In the genomic region with DNA sequence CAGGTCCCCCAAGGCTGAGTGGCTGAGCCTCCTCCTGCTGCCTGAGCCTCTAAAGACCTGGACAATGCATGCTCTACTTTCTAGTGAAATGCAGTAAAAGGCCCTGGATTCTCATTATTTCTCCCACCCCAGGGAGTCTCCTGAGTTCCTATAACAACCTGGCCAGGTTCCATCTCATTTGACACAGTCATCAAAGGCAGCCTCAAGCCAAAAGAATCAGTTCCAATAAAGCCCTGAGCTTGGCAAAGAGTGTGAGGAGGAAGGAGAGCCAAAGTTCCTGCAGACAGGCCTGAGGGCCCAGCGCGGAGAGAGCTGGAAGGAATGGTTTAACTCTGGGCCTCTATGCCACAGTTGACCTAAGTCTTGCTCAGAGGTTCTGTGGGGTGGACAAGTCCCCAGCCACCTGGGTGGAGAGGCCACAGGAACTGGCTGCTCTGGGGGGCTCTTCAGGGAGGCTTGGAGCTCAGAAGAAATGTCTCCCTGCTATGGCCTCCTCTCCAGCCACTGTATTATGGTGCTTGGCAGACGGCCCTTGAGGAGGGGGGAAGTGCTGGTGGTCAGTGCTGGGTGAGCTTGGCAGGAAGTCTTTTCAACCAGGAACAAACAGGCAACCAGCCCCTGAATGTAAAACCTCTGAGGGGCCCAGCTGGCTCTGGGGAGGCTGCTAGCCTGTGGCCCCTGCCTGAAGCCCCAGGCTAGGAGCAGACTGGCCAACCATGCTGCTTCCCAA, we compare ENCODE assay signal across 8 mouse cellular contexts. TPM values are rescaled to one million over a fixed set of nuclear protein-coding genes. Genes with fewer than 3 reads are reported as not detected.
DNase-seq lines count a peak whose midpoint lies in the region; ATAC-seq lines count a peak whose summit lies in the region.

No protein-coding gene starts in this region.

- H3K4me2 ChIP-seq in neural tube, embryonic 13.5 days, result no peak overlapping the region
- no peak overlapping the region for H3K4me2 ChIP-seq in midbrain, embryonic 12.5 days (replicated peaks)

- intact Hi-C loops in heart, postnatal 10 days (cut with DNase I), result no loop called here

- H3K27ac ChIP-seq in neural tube, embryonic 13.5 days (replicated peaks), result peak overlapping the region; percentile 76
- H3K27ac ChIP-seq in midbrain, embryonic 12.5 days (replicated peaks), result 0 out of 2 replicates have a peak overlapping the region, but pooled peaks have one; percentile 17

- peaks cover 15% of the 10 kb centered on the region for H3K4me1 ChIP-seq in neural tube, embryonic 13.5 days (replicated peaks)
- H3K4me1 ChIP-seq in midbrain, embryonic 12.5 days, result peaks cover 12% of the 10 kb centered on the region

- DNase-seq in neural tube, embryonic 10.5 days (ENCODE audit: extremely low spot score, low spot score), result no peak
- DNase-seq in fibroblast of lung, adult 2 months (ENCODE audit: low read depth), result peak; percentile 61
- DNase-seq in heart, postnatal 10 days, result peak; percentile 72 to 76
- DNase-seq in layer of hippocampus, adult 8-10 months (ENCODE audit: low spot score in 2 of 2), result peak; percentile 64 to 83
- no peak for DNase-seq in spleen, postnatal 36 days (ENCODE audit: low spot score in 2 of 2)

- no peaks in the 10 kb centered on the region for H3K9me3 ChIP-seq in neural tube, embryonic 13.5 days
- no peaks in the 10 kb centered on the region for H3K9me3 ChIP-seq in midbrain, embryonic 12.5 days

- no peak overlapping the region for H3K9ac ChIP-seq in neural tube, embryonic 13.5 days
- H3K9ac ChIP-seq in midbrain, embryonic 12.5 days (replicated peaks), result no peak overlapping the region

- H3K4me3 ChIP-seq in neural tube, embryonic 13.5 days, result no peak overlapping the region
- no peak overlapping the region for H3K4me3 ChIP-seq in midbrain, embryonic 12.5 days

- 52% methylated on average over 3 of the region's 3 CpGs for WGBS in neural tube, embryonic 13.5 days
- WGBS in midbrain, embryonic 12.5 days, result 56% methylated on average over 3 of the region's 3 CpGs

- H3K36me3 ChIP-seq in neural tube, embryonic 13.5 days, result no peaks in the 10 kb centered on the region
- H3K36me3 ChIP-seq in midbrain, embryonic 12.5 days, result no peaks in the 10 kb centered on the region

- no peaks in the 10 kb centered on the region for H3K27me3 ChIP-seq in neural tube, embryonic 13.5 days
- H3K27me3 ChIP-seq in midbrain, embryonic 12.5 days, result no peaks in the 10 kb centered on the region

- ATAC-seq in neural tube, embryonic 13.5 days (ENCODE audit: low read depth), result peak; percentile 87
- ATAC-seq in midbrain, embryonic 12.5 days (ENCODE audit: low FRiP score, low read depth), result no peak
- ATAC-seq in CD4-positive, CD25-positive, alpha-beta regulatory T cell, adult 4 months, result no peak

RNA-seq across cellular contexts. Expression of gene Sfxn5, which starts 30.7 kb away (rescaled TPM):
- 11.8 and 15.8 TPM in 2 replicates for polyA plus RNA-seq in neural tube, embryonic 13.5 days (2015; fragmentation: Nextera tagmentation; extraction: Ambion mirVana)
- 1 to 10 TPM; 3.1 to 6.0 TPM for total RNA-seq in heart, postnatal 10 days (2021)
- total RNA-seq in layer of hippocampus, adult 8-10 months (2022), result 100 to 1,000 TPM; 176 to 205 (median 188) TPM
- 8.2 and 9.5 TPM in 2 replicates for polyA plus RNA-seq in midbrain, embryonic 12.5 days (2016; fragmentation: Nextera tagmentation; extraction: Ambion mirVana)
- polyA plus RNA-seq in CD4-positive, CD25-positive, alpha-beta regulatory T cell, adult 4 months (2017; shearing (Covaris generic)), result 1 to 10 TPM; 2.9 to 3.1 TPM

Comparison
In these comparisons a context has a peak if more than half of its experiments do, and no peak if none do; other contexts are left out.
1. DNase-seq: peak in fibroblast of lung, adult 2 months (single experiment), heart, postnatal 10 days (2 of 2) and layer of hippocampus, adult 8-10 months (2 of 2); none in neural tube, embryonic 10.5 days (single experiment) and spleen, postnatal 36 days (0 of 2).